Mouse (Mus musculus) liver, embryonic 14.5 days (tissue): Measurements from ENCODE around the gene Trappc2l.

ENCODE experiments used
- CTCF ChIP-seq: IDR thresholded peaks from 2 replicates; pipeline ENCODE4 v1.5.1; 2016; ENCODE audit warnings: antibody characterized with exemption, low read depth, control low read depth
- EP300 ChIP-seq: IDR thresholded peaks from 2 replicates; pipeline ENCODE4 v1.6.1; 2016; ENCODE audit warnings: antibody characterized with exemption, low read depth

GRCm38 (mm10) chr8:122585411-122585891 lies 26.0 kb upstream of the Trappc2l start:
- TF ChIP-seq CTCF (no peak), EP300 (no peak)
